Mouse (Mus musculus) liver, postnatal 0 days (tissue): ENCODE data around the gene Efnb2. TPM values are rescaled to one million over a fixed set of nuclear protein-coding genes. Genes with fewer than 3 reads are reported as not detected.
A peak's percentile ranks its signal among the peaks of the same experiment; 100 is the strongest.

Source experiments
- ATAC-seq: fragments of 200-750 bp; cut with Nextera tagmentation; 2 replicates; pipeline ENCODE4 v1.8.0; 2017; ENCODE audit warnings: mild to moderate bottlenecking, moderate library complexity
- DNase-seq: peaks from one replicate; pipeline ENCODE4 v3.0.0-alpha.2; 2016
- H3K27ac ChIP-seq: fragments of 300-500 bp; sonication (generic); 2 replicates; pipeline ENCODE4 v1.5.1; 2014; ENCODE audit warnings: antibody characterized with exemption, moderate library complexity, mild to moderate bottlenecking, low read depth
- H3K27me3 ChIP-seq: fragments of 300-500 bp; sonication (generic); 2 replicates; pipeline ENCODE4 v1.6.1; 2014; ENCODE audit warnings: low read length, control low read depth, mixed read lengths; ENCODE audit not compliant: insufficient read depth
- H3K36me3 ChIP-seq: fragments of 300-500 bp; sonication (generic); replicated peaks from 2 replicates; pipeline ENCODE4 v1.6.1; 2014; ENCODE audit warnings: mild to moderate bottlenecking, control low read depth, low read length, moderate library complexity, mixed read lengths; ENCODE audit not compliant: insufficient read depth
- H3K4me1 ChIP-seq: fragments of 300-500 bp; sonication (generic); 2 replicates; pipeline ENCODE4 v1.6.1; 2014; ENCODE audit warnings: antibody characterized with exemption, mild to moderate bottlenecking, control low read depth; ENCODE audit not compliant: insufficient read depth
- H3K4me2 ChIP-seq: fragments of 300-500 bp; sonication (generic); 2 replicates; pipeline ENCODE4 v1.6.1; 2014; ENCODE audit warnings: low read depth, mild to moderate bottlenecking, low read length, moderate library complexity, mixed read lengths
- H3K4me3 ChIP-seq: fragments of 300-500 bp; sonication (generic); 2 replicates; pipeline ENCODE4 v1.5.1; 2014; ENCODE audit warnings: low read depth, low read length
- H3K9ac ChIP-seq: fragments of 300-500 bp; sonication (generic); replicated peaks from 2 replicates; pipeline ENCODE4 v1.6.1; 2014; ENCODE audit warnings: mild to moderate bottlenecking, moderate library complexity
- H3K9me3 ChIP-seq: fragments of 300-500 bp; sonication (generic); 2 replicates; pipeline ENCODE4 v1.6.1; 2016; ENCODE audit warnings: mild to moderate bottlenecking, control low read depth, low read length, mixed read lengths
- CTCF ChIP-seq: sonication (generic); IDR thresholded peaks from 2 replicates; pipeline ENCODE4 v1.5.1; 2016; ENCODE audit warnings: antibody characterized with exemption, low read depth
- EP300 ChIP-seq: IDR thresholded peaks from 2 replicates; pipeline ENCODE4 v1.6.1; 2016; ENCODE audit warnings: antibody characterized with exemption, low read depth, mild to moderate bottlenecking
- WGBS: fragments of 180-500 bp; shearing (Covaris S2); extraction: QIAGEN DNeasy Blood & Tissue Kit; methylation state at CpG from one replicate; pipeline ENCODE4 v1.1.7; 2014; ENCODE audit not compliant: insufficient replicate concordance; 5-methylcytosine and 5-hydroxymethylcytosine counted together
- polyA plus RNA-seq: library from polyadenylated mRNA; unstranded; fragments of >200 nt; fragmentation: Nextera tagmentation; extraction: Ambion mirVana; gene quantifications from 2 replicates; pipeline ENCODE4 v1.2.1, GENCODE M21; 2015

Gene Efnb2
- polyA plus RNA-seq: 1.0 TPM in 2 replicates

DNA sequence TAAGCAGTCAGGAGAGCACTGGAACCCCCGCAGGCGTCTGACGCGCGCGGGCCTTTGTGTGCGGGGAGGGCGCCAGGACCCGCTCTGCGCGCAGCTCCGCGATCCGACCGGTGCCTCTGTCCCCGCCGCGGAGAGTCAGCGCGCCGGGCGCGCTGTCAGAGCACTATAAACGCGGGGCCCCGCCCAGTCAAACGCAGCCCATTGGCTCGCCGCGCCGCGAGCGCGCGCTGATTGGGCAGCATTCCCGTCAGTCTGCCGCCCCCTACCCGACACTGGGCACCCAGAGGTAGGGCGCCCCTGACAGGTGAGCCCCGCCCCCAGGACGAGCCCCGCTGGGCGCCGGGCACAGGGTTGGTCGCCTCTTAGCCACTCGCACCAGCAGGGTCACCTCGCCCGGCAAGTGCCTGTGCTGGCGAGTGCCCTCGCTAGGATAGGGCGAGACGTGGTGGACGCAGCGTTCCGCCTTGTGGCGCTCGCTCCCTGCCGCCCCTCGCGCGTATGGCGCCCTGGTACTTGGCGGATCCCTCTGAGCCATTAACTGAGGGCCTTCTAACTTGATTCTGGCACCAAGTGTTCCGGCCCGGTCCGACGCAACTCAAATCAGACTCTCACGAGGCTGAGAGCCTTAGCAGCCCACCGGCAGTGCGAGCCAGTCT lies at the start of gene Efnb2:
Efnb2 (minus strand) TSS at position 140 of the 656 bp plus-strand sequence.
- H3K36me3 ChIP-seq: peaks cover 13% of the 10 kb centered on the region
- peak within 1 kb of the TSS; percentile 89 for H3K4me2 ChIP-seq
- 1% methylated on average over 64 of the region's 70 CpGs for WGBS
- H3K9me3 ChIP-seq: no peaks in the 10 kb centered on the region
- peaks cover 13% of the 10 kb centered on the region for H3K4me1 ChIP-seq
- no peak for TF ChIP-seq EP300
- peak; percentile 20; the same call in 1 of the 2 replicates for TF ChIP-seq CTCF
- 0 out of 2 replicates have a peak within 1 kb of the TSS, but pooled peaks have one; percentile 30 for H3K27ac ChIP-seq
- DNase-seq (peak; percentile 90), ATAC-seq (peak; percentile 92)
- H3K27me3 ChIP-seq: peaks cover 28% of the 10 kb centered on the region
- H3K4me3 ChIP-seq: peak within 1 kb of the TSS; percentile 61
- peak within 1 kb of the TSS; percentile 46 for H3K9ac ChIP-seq

GRCm38 (mm10) chr8:8704813-8705212 lies 43.8 kb upstream of the Efnb2 start:
- no peaks in the 10 kb centered on the region for H3K36me3 ChIP-seq
- H3K27ac ChIP-seq: no peak overlapping the region
- H3K4me3 ChIP-seq: no peak overlapping the region
- H3K27me3 ChIP-seq: no peaks in the 10 kb centered on the region
- ATAC-seq (no peak), DNase-seq (no peak)
- TF ChIP-seq CTCF (no peak), EP300 (no peak)
- H3K9ac ChIP-seq: no peak overlapping the region
- no peaks in the 10 kb centered on the region for H3K4me1 ChIP-seq
- 54% methylated on average over 9 of the region's 9 CpGs for WGBS
- H3K4me2 ChIP-seq: no peak overlapping the region
- H3K9me3 ChIP-seq: no peaks in the 10 kb centered on the region

DNA sequence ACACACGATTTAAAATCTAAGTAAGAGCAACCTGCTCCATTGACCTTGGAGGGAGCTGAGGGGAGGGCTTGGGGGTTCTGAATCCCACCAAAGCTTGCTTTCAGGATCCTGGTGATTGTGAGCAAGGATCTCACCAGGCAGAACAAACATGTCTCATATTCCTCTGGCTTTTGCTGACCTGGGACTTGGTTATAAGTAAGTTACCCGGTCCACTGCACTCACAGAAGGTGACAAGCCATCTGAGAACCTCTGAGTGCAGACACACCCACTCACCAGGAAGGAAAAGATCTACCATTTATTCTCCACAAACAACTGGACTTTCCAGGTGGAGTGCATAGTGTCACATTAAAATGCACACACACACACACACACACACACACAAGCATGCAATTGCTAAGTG lies 42.6 kb upstream of the Efnb2 start:
- no peaks in the 10 kb centered on the region for H3K27me3 ChIP-seq
- no peak overlapping the region for H3K9ac ChIP-seq
- H3K36me3 ChIP-seq: no peaks in the 10 kb centered on the region
- no peak overlapping the region for H3K27ac ChIP-seq
- DNase-seq: no peak
- no peaks in the 10 kb centered on the region for H3K4me1 ChIP-seq
- ATAC-seq: no peak
- no peak overlapping the region for H3K4me3 ChIP-seq
- no peaks in the 10 kb centered on the region for H3K9me3 ChIP-seq
- no peak overlapping the region for H3K4me2 ChIP-seq
- WGBS: 66% methylated on average over 2 of the region's 2 CpGs
- TF ChIP-seq CTCF (no peak), EP300 (no peak)

- Histone ChIP-seq H3K27ac (no peak overlapping the region), H3K27me3 (no peaks in the 10 kb centered on the region), H3K4me1 (no peaks in the 10 kb centered on the region), H3K9me3 (no peaks in the 10 kb centered on the region), H3K4me3 (no peak overlapping the region), H3K36me3 (no peaks in the 10 kb centered on the region), H3K9ac (no peak overlapping the region), H3K4me2 (no peak overlapping the region)
- DNase-seq (no peak), ATAC-seq (no peak)
- 86% methylated on average over 10 of the region's 10 CpGs for WGBS
- TF ChIP-seq EP300: no peak
- no peak for TF ChIP-seq CTCF
Measured at GRCm38 (mm10) chr8:8700821-8701220, 39.8 kb upstream of the Efnb2 start.

GRCm38 (mm10) chr8:8700229-8700628 lies 39.2 kb upstream of the Efnb2 start:
- Histone ChIP-seq H3K4me1 (no peaks in the 10 kb centered on the region), H3K4me3 (no peak overlapping the region), H3K36me3 (no peaks in the 10 kb centered on the region), H3K27me3 (no peaks in the 10 kb centered on the region), H3K9ac (no peak overlapping the region), H3K27ac (no peak overlapping the region), H3K9me3 (no peaks in the 10 kb centered on the region), H3K4me2 (no peak overlapping the region)
- DNase-seq (no peak), ATAC-seq (no peak)
- 63% methylated on average over 4 of the region's 4 CpGs for WGBS
- no peak for TF ChIP-seq CTCF
- no peak for TF ChIP-seq EP300

DNA sequence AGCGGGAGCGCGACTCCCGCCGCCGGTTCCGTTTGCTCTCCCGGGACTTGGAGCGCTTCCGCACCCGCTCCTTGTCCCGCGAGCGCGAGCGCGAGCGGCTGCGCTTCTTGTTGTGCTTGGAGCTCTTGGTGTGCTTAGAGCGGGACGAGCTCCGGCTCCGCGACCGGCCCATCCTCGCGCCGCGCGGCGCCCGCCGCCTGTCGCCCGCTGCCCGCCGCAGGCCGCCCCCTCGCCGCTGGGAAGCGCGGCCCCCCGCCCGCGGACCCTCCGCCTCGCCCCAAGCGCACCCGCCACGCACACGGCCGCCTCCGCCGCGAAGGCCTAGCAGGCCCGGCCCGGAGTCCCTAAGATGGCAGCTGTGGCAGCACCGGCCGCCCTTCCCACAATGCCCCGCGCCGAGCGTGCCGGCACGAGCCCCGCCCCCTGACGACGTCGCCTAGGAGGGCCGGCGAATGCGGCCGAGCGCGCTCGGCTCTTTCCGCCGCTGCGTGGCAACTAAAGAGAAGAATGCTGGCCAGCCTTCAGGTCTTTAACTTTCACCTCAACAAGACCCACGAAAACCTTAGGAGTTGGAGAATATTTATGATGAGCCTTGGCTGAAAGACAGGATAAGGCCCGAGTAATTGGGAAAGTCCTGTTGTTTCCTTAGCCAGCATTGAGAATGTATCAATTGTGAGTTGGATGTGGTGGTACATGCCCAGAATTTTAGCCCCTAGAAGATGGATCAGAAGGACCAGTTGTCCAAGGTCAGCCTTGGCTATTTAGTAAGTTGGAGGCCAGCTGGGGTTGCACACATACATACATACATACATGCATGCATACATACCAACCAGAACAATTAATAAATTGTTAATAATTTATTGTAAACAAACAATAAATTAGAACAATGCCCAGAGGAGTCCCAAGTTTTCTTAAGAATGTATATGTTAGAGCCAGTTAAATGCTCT lies 29.4 kb upstream of the Efnb2 start, which contains the start of gene Arglu1:
Arglu1 (minus strand) TSS at position 376 of the 947 bp plus-strand sequence.
- ATAC-seq (peak; percentile 97), DNase-seq (peak; percentile 97)
- peak within 1 kb of the TSS; percentile 97 for H3K27ac ChIP-seq
- no peak for TF ChIP-seq EP300
- no peaks in the 10 kb centered on the region for H3K36me3 ChIP-seq
- no peaks in the 10 kb centered on the region for H3K27me3 ChIP-seq
- H3K4me1 ChIP-seq: peaks cover 36% of the 10 kb centered on the region
- WGBS: under 1% methylated on average over 46 of the region's 81 CpGs
- peak within 1 kb of the TSS; percentile 100 for H3K9ac ChIP-seq
- H3K9me3 ChIP-seq: no peaks in the 10 kb centered on the region
- H3K4me2 ChIP-seq: peak within 1 kb of the TSS; percentile 83
- peak within 1 kb of the TSS; percentile 94 for H3K4me3 ChIP-seq
